ENCODE assay signal across 17 mouse cellular contexts in genomic region chr2:25509912-25510311, GRCm38 (mm10). TPM values are rescaled to one million over a fixed set of nuclear protein-coding genes. Genes with fewer than 3 reads are reported as not detected.
DNase-seq lines count a peak whose midpoint lies in the region; ATAC-seq and TF ChIP-seq lines count a peak whose summit lies in the region.
"Had no signal": no experiment of that assay in that cellular context is flagged by ENCODE, and none has a peak within 500 bp of the region (broad histone marks: within the 10 kb centered on the region; RNA-seq: fewer than 3 reads in every experiment).

No protein-coding gene starts in this region.

- WGBS in heart, adult 2 months: 59% methylated on average over 3 of the region's 3 CpGs
- 63% methylated on average over 3 of the region's 3 CpGs for WGBS in lung, postnatal 0 days
- 72% methylated on average over 3 of the region's 3 CpGs for WGBS in bone marrow, adult 2 months

- no peak for TF ChIP-seq EP300 in heart, adult 2 months (IDR thresholded peaks at IDR 0.05; ENCODE audit: insufficient read depth, low read depth, low read length)
- TF ChIP-seq EP300 in lung, postnatal 0 days (IDR thresholded peaks at IDR 0.05): no peak

- H3K27me3 ChIP-seq in heart, adult 2 months (ENCODE audit: control insufficient read depth, insufficient read depth, low read length): no peaks in the 10 kb centered on the region
- H3K27me3 ChIP-seq in lung, postnatal 0 days (replicated peaks; ENCODE audit: insufficient read depth, low read length): no peaks in the 10 kb centered on the region
- no peaks in the 10 kb centered on the region for H3K27me3 ChIP-seq in splenic B cell, adult 2 months (ENCODE audit: control insufficient read depth, insufficient read depth, low read length, poor library complexity, severe bottlenecking)
- H3K27me3 ChIP-seq: heart, embryonic 15.5 days had no signal

- no peak overlapping the region for H3K27ac ChIP-seq in heart, adult 2 months
- H3K27ac ChIP-seq in lung, postnatal 0 days (ENCODE audit: low read length): no peak overlapping the region
- no peak overlapping the region for H3K27ac ChIP-seq in bone marrow, adult 2 months (ENCODE audit: control insufficient read depth, insufficient read depth, low read depth, low read length, poor library complexity)
- H3K27ac ChIP-seq: heart, embryonic 15.5 days had no signal

- peak; percentile 66 for TF ChIP-seq CTCF in heart, adult 2 months (IDR thresholded peaks at IDR 0.05)
- TF ChIP-seq CTCF in lung, postnatal 0 days (IDR thresholded peaks at IDR 0.05): peak; percentile 58
- peak; percentile 36 for TF ChIP-seq CTCF in bone marrow, adult 2 months (IDR thresholded peaks at IDR 0.05; ENCODE audit: control insufficient read depth, insufficient read depth, low read length)

- intact Hi-C loops in heart, adult 2 months (cut with DNase I): loop anchor here (2.0 kb wide), 1 partner anchor 41 kb away; no protein-coding TSS in a partner anchor

- ATAC-seq in lung, postnatal 0 days: no peak
- ATAC-seq: inflammation-experienced regulatory T-cells, adult 6 months had no signal

- no peak overlapping the region for H3K4me2 ChIP-seq in lung, postnatal 0 days (replicated peaks; ENCODE audit: low read depth, low read length)
- H3K4me2 ChIP-seq: heart, embryonic 15.5 days had no signal

- no peaks in the 10 kb centered on the region for H3K9me3 ChIP-seq in lung, postnatal 0 days (ENCODE audit: low read length)
- H3K9me3 ChIP-seq: heart, embryonic 15.5 days had no signal

- no peak for TF ChIP-seq POLR2A in heart, adult 2 months (IDR thresholded peaks at IDR 0.05; ENCODE audit: insufficient read depth, low read depth, low read length)
- TF ChIP-seq POLR2A in bone marrow, adult 2 months (IDR thresholded peaks at IDR 0.05; ENCODE audit: borderline replicate concordance, control insufficient read depth, low read depth, low read length): no peak

- H3K4me1 ChIP-seq in heart, adult 2 months (ENCODE audit: control insufficient read depth, insufficient read depth, low read length): no peaks in the 10 kb centered on the region
- no peaks in the 10 kb centered on the region for H3K4me1 ChIP-seq in lung, postnatal 0 days (ENCODE audit: insufficient read depth, low read depth, low read length)
- no peaks in the 10 kb centered on the region for H3K4me1 ChIP-seq in bone marrow, adult 2 months (ENCODE audit: control insufficient read depth, insufficient read depth, low read length)
- H3K4me1 ChIP-seq: heart, embryonic 15.5 days had no signal

- no peaks in the 10 kb centered on the region for H3K79me2 ChIP-seq in heart, adult 2 months (replicated peaks; ENCODE audit: control insufficient read depth, insufficient read depth, low read length)

- H3K9ac ChIP-seq in heart, adult 2 months (ENCODE audit: low read depth, low read length): no peak overlapping the region
- no peak overlapping the region for H3K9ac ChIP-seq in lung, postnatal 0 days (replicated peaks; ENCODE audit: low read depth)
- H3K9ac ChIP-seq: heart, embryonic 15.5 days had no signal

- no peak overlapping the region for H3K4me3 ChIP-seq in heart, adult 2 months
- no peak overlapping the region for H3K4me3 ChIP-seq in lung, postnatal 0 days (ENCODE audit: low read depth, low read length)
- H3K4me3 ChIP-seq in bone marrow, adult 2 months (replicated peaks; ENCODE audit: control insufficient read depth, low read depth, low read length): no peak overlapping the region
- H3K4me3 ChIP-seq: heart, embryonic 15.5 days had no signal

- H3K36me3 ChIP-seq in heart, adult 2 months (ENCODE audit: control insufficient read depth, insufficient read depth, low read length): no peaks in the 10 kb centered on the region
- H3K36me3 ChIP-seq in lung, postnatal 0 days (ENCODE audit: insufficient read depth, low read length): no peaks in the 10 kb centered on the region
- H3K36me3 ChIP-seq in splenic B cell, adult 2 months (ENCODE audit: control insufficient read depth, insufficient read depth, low read length, poor library complexity, severe bottlenecking): peaks cover 2% of the 10 kb centered on the region; the same call in 1 of the 2 replicates

- DNase-seq in heart, adult 2 months: no peak
- DNase-seq in heart, adult 8-10 months (ENCODE audit: low spot score): no peak
- DNase-seq in lung, postnatal 0 days (ENCODE audit: low spot score): no peak
- no peak for DNase-seq in lung, postnatal 10 days
- peak; percentile 56 for DNase-seq in splenic B cell, adult 2 months (ENCODE audit: low read depth, low spot score)
- DNase-seq in gastrocnemius, adult 8-10 months (ENCODE audit: low spot score in 2 of 2): no peak
- DNase-seq in left cerebral cortex, adult 18-20 months (ENCODE audit: low spot score in 2 of 2): no peak
- DNase-seq: cerebellum, postnatal 10 days; gastrocnemius, postnatal 14 days had no signal

RNA-seq across cellular contexts. Expression of gene C8g, which starts 8.4 kb away (rescaled TPM):
- total RNA-seq in heart, adult 2 months (2021): 1 to 10 TPM; 1.3 to 1.6 TPM
- 4.1 and 6.1 TPM in 2 replicates for polyA plus RNA-seq in heart, adult 2 months (2012; rRNA removed)
- total RNA-seq in heart, adult 8-10 months (2022): 1 to 10 TPM; 1.7 to 2.6 (median 2.0) TPM
- polyA plus RNA-seq in lung, postnatal 0 days (2015; fragmentation: Nextera tagmentation; extraction: Ambion mirVana): 2.6 and 3.2 TPM in 2 replicates
- 1.6 and 6.2 TPM in 2 replicates for polyA plus RNA-seq in bone marrow, adult 2 months (2011; ENCODE audit: insufficient read depth, insufficient read length, low replicate concordance, missing spikeins)
- 1 to 10 TPM; 1.0 to 1.8 (median 1.6) TPM for total RNA-seq in gastrocnemius, adult 8-10 months (2022)
- under 1 TPM; 0.52 to 0.74 TPM for total RNA-seq in left cerebral cortex, adult 18-20 months (2021)
- polyA plus RNA-seq: erythroblast, embryonic 14.5 days had no signal

RNA-seq across cellular contexts. Expression of gene Fbxw5, which starts 9.4 kb away (rescaled TPM):
- 10 to 100 TPM; 82.7 to 84.8 TPM for total RNA-seq in heart, adult 2 months (2021)
- polyA plus RNA-seq in heart, adult 2 months (2012; rRNA removed): 32.9 and 41.0 TPM in 2 replicates
- 100 to 1,000 TPM in 1 of 4 experiments, 10 to 100 TPM in 3; 79.4 to 105 (median 88.7) TPM for total RNA-seq in heart, adult 8-10 months (2022)
- 39.7 and 43.4 TPM in 2 replicates for polyA plus RNA-seq in lung, postnatal 0 days (2015; fragmentation: Nextera tagmentation; extraction: Ambion mirVana)
- polyA plus RNA-seq in bone marrow, adult 2 months (2011; ENCODE audit: insufficient read depth, insufficient read length, low replicate concordance, missing spikeins): 18.5 and 30.4 TPM in 2 replicates
- 100 to 1,000 TPM in 1 of 4 experiments, 10 to 100 TPM in 3; 83.3 to 100 (median 89.7) TPM for total RNA-seq in gastrocnemius, adult 8-10 months (2022)
- total RNA-seq in left cerebral cortex, adult 18-20 months (2021): 100 to 1,000 TPM; 105 to 114 TPM

RNA-seq across cellular contexts. Expression of gene Lcn12, which starts 16.2 kb away (rescaled TPM):
- total RNA-seq in heart, adult 2 months (2021): not detected
- not detected in 2 replicates for polyA plus RNA-seq in heart, adult 2 months (2012; rRNA removed)
- total RNA-seq in heart, adult 8-10 months (2022): not detected
- not detected in 2 replicates for polyA plus RNA-seq in lung, postnatal 0 days (2015; fragmentation: Nextera tagmentation; extraction: Ambion mirVana)
- not detected in 2 replicates for polyA plus RNA-seq in bone marrow, adult 2 months (2011; ENCODE audit: insufficient read depth, insufficient read length, low replicate concordance, missing spikeins)
- not detected for total RNA-seq in gastrocnemius, adult 8-10 months (2022)
- not detected for total RNA-seq in left cerebral cortex, adult 18-20 months (2021)
- total RNA-seq: gastrocnemius, postnatal 14 days; layer of hippocampus, adult 8-10 months; megakaryocyte, adult 5-6 weeks had no signal
- polyA plus RNA-seq: erythroblast, embryonic 14.5 days; heart, embryonic 15.5 days; inflammation-experienced regulatory T-cells, adult 6 months; limb, embryonic 11.5 days; stomach, embryonic 14.5 days had no signal

RNA-seq across cellular contexts. Expression of gene Traf2, which starts 36.8 kb away (rescaled TPM):
- 10 to 100 TPM; 13.5 to 15.8 TPM for total RNA-seq in heart, adult 2 months (2021)
- polyA plus RNA-seq in heart, adult 2 months (2012; rRNA removed): 10.8 and 15.1 TPM in 2 replicates
- total RNA-seq in heart, adult 8-10 months (2022): 10 to 100 TPM; 11.8 to 16.3 (median 13.8) TPM
- 20.7 and 21.0 TPM in 2 replicates for polyA plus RNA-seq in lung, postnatal 0 days (2015; fragmentation: Nextera tagmentation; extraction: Ambion mirVana)
- 14.5 and 22.7 TPM in 2 replicates for polyA plus RNA-seq in bone marrow, adult 2 months (2011; ENCODE audit: insufficient read depth, insufficient read length, low replicate concordance, missing spikeins)
- 10 to 100 TPM; 12.0 to 18.8 (median 15.2) TPM for total RNA-seq in gastrocnemius, adult 8-10 months (2022)
- total RNA-seq in left cerebral cortex, adult 18-20 months (2021): 10 to 100 TPM; 11.6 to 11.9 TPM

RNA-seq across cellular contexts. Expression of gene Ptgds, which starts 40.1 kb away (rescaled TPM):
- 100 to 1,000 TPM; 472 to 774 TPM for total RNA-seq in heart, adult 2 months (2021)
- polyA plus RNA-seq in heart, adult 2 months (2012; rRNA removed): 198 and 795 TPM in 2 replicates
- total RNA-seq in heart, adult 8-10 months (2022): 1,000 to 10,000 TPM in 1 of 4 experiments, 100 to 1,000 TPM in 3; 350 to 1,004 (median 621) TPM
- 5.8 and 6.1 TPM in 2 replicates for polyA plus RNA-seq in lung, postnatal 0 days (2015; fragmentation: Nextera tagmentation; extraction: Ambion mirVana)
- polyA plus RNA-seq in bone marrow, adult 2 months (2011; ENCODE audit: insufficient read depth, insufficient read length, low replicate concordance, missing spikeins): 9.3 TPM in 1 of 2 replicates, not detected in the other
- not detected for total RNA-seq in gastrocnemius, adult 8-10 months (2022)
- total RNA-seq in left cerebral cortex, adult 18-20 months (2021): 1,000 to 10,000 TPM; 2,769 to 3,095 TPM
- total RNA-seq: megakaryocyte, adult 5-6 weeks had no signal
- polyA plus RNA-seq: erythroblast, embryonic 14.5 days; inflammation-experienced regulatory T-cells, adult 6 months; limb, embryonic 11.5 days had no signal
